ENCODE assay signal across 9 mouse cellular contexts in genomic region chr3:121539871-121540431, GRCm38 (mm10). TPM values are rescaled to one million over a fixed set of nuclear protein-coding genes. Genes with fewer than 3 reads are reported as not detected.
A peak's percentile ranks its signal among the peaks of the same experiment; 100 is the strongest.
DNase-seq lines count a peak whose midpoint lies in the region; ATAC-seq and TF ChIP-seq lines count a peak whose summit lies in the region.
"Had no signal": no experiment of that assay in that cellular context is flagged by ENCODE, and none has a peak within 500 bp of the region (broad histone marks: within the 10 kb centered on the region; RNA-seq: fewer than 3 reads in every experiment).

No protein-coding gene starts in this region.

- peaks cover 0 to under 1% of the 10 kb centered on the region in 2 experiments; a peak in 2 of 4 replicates for H3K4me1 ChIP-seq in CH12.LX (ENCODE audit: control insufficient read depth in 1 of 2, insufficient read depth in 2 of 2)
- H3K4me1 ChIP-seq in hindbrain, embryonic 11.5 days (replicated peaks; ENCODE audit: control insufficient read depth, insufficient read depth, low read length) = no peaks in the 10 kb centered on the region
- H3K4me1 ChIP-seq in limb, embryonic 13.5 days = peaks cover 13% of the 10 kb centered on the region
- peaks cover 5% of the 10 kb centered on the region; the same call in 1 of the 2 replicates for H3K4me1 ChIP-seq in neural tube, embryonic 15.5 days

- in situ Hi-C loops in CH12.LX (cut with MboI; ENCODE audit: low pct_ligation_motif_present, low pct_unique_long_range_greater_than_20kb, low sequenced_read_pairs) = loop anchor here (25.0 kb wide), 1 partner anchor 597 kb away; no protein-coding TSS in a partner anchor

- H3K27me3 ChIP-seq in CH12.LX (replicated peaks) = no peaks in the 10 kb centered on the region
- no peaks in the 10 kb centered on the region for H3K27me3 ChIP-seq in hindbrain, embryonic 11.5 days (ENCODE audit: control insufficient read depth, insufficient read depth, low read length)
- peaks cover 2% of the 10 kb centered on the region for H3K27me3 ChIP-seq in limb, embryonic 13.5 days
- H3K27me3 ChIP-seq in neural tube, embryonic 15.5 days (replicated peaks) = no peaks in the 10 kb centered on the region

- no peaks in the 10 kb centered on the region for H3K9me3 ChIP-seq in CH12.LX (replicated peaks; ENCODE audit: low read length)
- H3K9me3 ChIP-seq in hindbrain, embryonic 11.5 days (ENCODE audit: control insufficient read depth, low read length) = no peaks in the 10 kb centered on the region
- no peaks in the 10 kb centered on the region for H3K9me3 ChIP-seq in limb, embryonic 13.5 days
- H3K9me3 ChIP-seq in neural tube, embryonic 15.5 days (replicated peaks) = no peaks in the 10 kb centered on the region

- no peaks in the 10 kb centered on the region for H3K36me3 ChIP-seq in CH12.LX (replicated peaks in 1 of 2; ENCODE audit: control insufficient read depth in 1 of 2, insufficient read depth in 1 of 2, low read length in 1 of 2)
- no peaks in the 10 kb centered on the region for H3K36me3 ChIP-seq in hindbrain, embryonic 11.5 days (ENCODE audit: control insufficient read depth, insufficient read depth, low read length)
- no peaks in the 10 kb centered on the region for H3K36me3 ChIP-seq in limb, embryonic 13.5 days
- H3K36me3 ChIP-seq in neural tube, embryonic 15.5 days = no peaks in the 10 kb centered on the region

- no peak overlapping the region for H3K9ac ChIP-seq in CH12.LX (ENCODE audit: insufficient read depth, low read depth)
- no peak overlapping the region for H3K9ac ChIP-seq in hindbrain, embryonic 11.5 days (ENCODE audit: low read depth, low read length)
- H3K9ac ChIP-seq in limb, embryonic 13.5 days = no peak overlapping the region
- H3K9ac ChIP-seq in neural tube, embryonic 15.5 days (replicated peaks) = no peak overlapping the region

- peak; percentile 7 for DNase-seq in CH12.LX (ENCODE audit: extremely low read depth)
- DNase-seq in ZHBTc4 (ENCODE audit: low read depth, low spot score) = peak; percentile 85
- peak; percentile 47 for DNase-seq in hindbrain, embryonic 11.5 days (ENCODE audit: low spot score)
- no peak for DNase-seq in adrenal gland, postnatal 36 days
- no peak for DNase-seq in adrenal gland, postnatal 4 days (ENCODE audit: low spot score in 2 of 2)

- TF ChIP-seq EP300 in CH12.LX (IDR thresholded peaks at IDR 0.05; ENCODE audit: low read length) = no peak

- TF ChIP-seq RAD21 in CH12.LX (IDR thresholded peaks at IDR 0.05; ENCODE audit: low read depth, low read length) = peak; percentile 73

- no peaks in the 10 kb centered on the region for H3K79me2 ChIP-seq in CH12.LX (replicated peaks; ENCODE audit: control insufficient read depth, extremely low read depth, insufficient read depth, poor library complexity, severe bottlenecking)

- TF ChIP-seq CTCF in CH12.LX (conservative IDR thresholded peaks at IDR 0.05 in 1 of 2, IDR thresholded peaks at IDR 0.05 in 1 of 2; ENCODE audit: low read depth in 2 of 2, low read length in 2 of 2) = peak in 1 of 2 experiments; percentile 65; a peak in 2 of 4 replicates

- ATAC-seq in hindbrain, embryonic 11.5 days (ENCODE audit: low FRiP score) = peak; percentile 82
- ATAC-seq in limb, embryonic 13.5 days (ENCODE audit: low FRiP score, low read depth) = peak; percentile 45; the same call in 1 of the 2 replicates
- ATAC-seq in neural tube, embryonic 15.5 days (ENCODE audit: low FRiP score) = peak; percentile 59; the same call in 1 of the 2 replicates
- ATAC-seq in erythroblast, adult 5-6 weeks (replicated peaks; ENCODE audit: low FRiP score, poor library complexity, severe bottlenecking) = no peak

- dilution Hi-C loops in CH12.LX (cut with MboI; ENCODE audit: extremely low pct_ligation_motif_present, extremely low pct_unique_long_range_greater_than_20kb, low sequenced_read_pairs) = no loop called here

- no peak overlapping the region for H3K4me2 ChIP-seq in CH12.LX (ENCODE audit: insufficient read depth, low read depth, poor library complexity, severe bottlenecking)
- no peak overlapping the region for H3K4me2 ChIP-seq in hindbrain, embryonic 11.5 days (replicated peaks; ENCODE audit: low read depth, low read length)
- H3K4me2 ChIP-seq in limb, embryonic 13.5 days (replicated peaks) = no peak overlapping the region
- peak overlapping the region; percentile 24; the same call in 1 of the 2 replicates for H3K4me2 ChIP-seq in neural tube, embryonic 15.5 days

- TF ChIP-seq POLR2A in CH12.LX (IDR thresholded peaks at IDR 0.05; ENCODE audit: low read depth, low read length) = no peak

- H3K27ac ChIP-seq in CH12.LX (ENCODE audit: insufficient read depth, low read depth) = no peak overlapping the region
- H3K27ac ChIP-seq in hindbrain, embryonic 11.5 days (ENCODE audit: low read depth, low read length) = no peak overlapping the region
- H3K27ac ChIP-seq in limb, embryonic 13.5 days = no peak overlapping the region
- H3K27ac ChIP-seq in neural tube, embryonic 15.5 days (replicated peaks) = no peak overlapping the region

- 5% methylated on average over 8 of the region's 8 CpGs for WGBS in hindbrain, embryonic 11.5 days
- WGBS in limb, embryonic 13.5 days = 12% methylated on average over 8 of the region's 8 CpGs
- under 1% methylated on average over 8 of the region's 8 CpGs for WGBS in neural tube, embryonic 15.5 days

- no peak overlapping the region for H3K4me3 ChIP-seq in CH12.LX (replicated peaks in 1 of 3; ENCODE audit: low read depth in 2 of 3, low read length in 2 of 3, poor library complexity in 1 of 3)
- H3K4me3 ChIP-seq in hindbrain, embryonic 11.5 days (ENCODE audit: low read depth, low read length) = no peak overlapping the region
- H3K4me3 ChIP-seq in limb, embryonic 13.5 days = no peak overlapping the region
- no peak overlapping the region for H3K4me3 ChIP-seq in neural tube, embryonic 15.5 days (replicated peaks)
- H3K4me3 ChIP-seq: erythroblast, embryonic 14.5 days had no signal

TF ChIP-seq in CH12.LX, 34 proteins besides CTCF, POLR2A, EP300 and RAD21:
- TF ChIP-seq SMC3 (IDR thresholded peaks at IDR 0.05; ENCODE audit: low read depth, low read length) (peak; percentile 46), GABPA (IDR thresholded peaks at IDR 0.05; ENCODE audit: insufficient replicate concordance, low read depth, low read length) (no peak), MAFK (IDR thresholded peaks at IDR 0.05; ENCODE audit: insufficient replicate concordance, low read length) (no peak), BHLHE40 (IDR thresholded peaks at IDR 0.05; ENCODE audit: low read depth, low read length) (no peak), E2F4 (IDR thresholded peaks at IDR 0.05; ENCODE audit: insufficient replicate concordance, low read depth, low read length) (no peak), USF2 (conservative IDR thresholded peaks at IDR 0.05; ENCODE audit: low read depth, low read length) (no peak), ZNF384 (IDR thresholded peaks at IDR 0.05; ENCODE audit: low read depth, low read length) (no peak), USF1 (IDR thresholded peaks at IDR 0.05; ENCODE audit: low read depth, low read length) (no peak)

RNA-seq across cellular contexts. Expression of gene Slc44a3, which starts 7.7 kb away (rescaled TPM):
- not detected in 2 replicates for total RNA-seq in CH12.LX (2012; rRNA removed)
- total RNA-seq in CH12.LX (2014; rRNA removed) = not detected in 2 replicates
- polyA plus RNA-seq in CH12.LX (2012; ENCODE audit: insufficient read length, low read depth) = not detected in 2 replicates
- 0.86 and 1.6 TPM in 2 replicates for polyA plus RNA-seq in hindbrain, embryonic 11.5 days (2014; fragmentation: Nextera tagmentation; extraction: Ambion mirVana)
- 0.92 and 2.0 TPM in 2 replicates for polyA plus RNA-seq in limb, embryonic 13.5 days (2015; fragmentation: Nextera tagmentation; extraction: Ambion mirVana)
- polyA plus RNA-seq in neural tube, embryonic 15.5 days (2015; fragmentation: Nextera tagmentation; extraction: Ambion mirVana) = 1.2 and 2.9 TPM in 2 replicates
- not detected in 2 replicates for total RNA-seq in erythroblast, adult 5-6 weeks (2015; ENCODE audit: low replicate concordance)
- not detected in 2 replicates for total RNA-seq in erythroblast, adult 5-6 weeks (2017; ENCODE audit: low replicate concordance)
- total RNA-seq in adrenal gland, postnatal 36 days (2021) = 10 to 100 TPM; 18.4 to 26.2 TPM
- total RNA-seq in adrenal gland, postnatal 4 days (2021) = 10 to 100 TPM; 14.8 to 21.0 TPM
- polyA plus RNA-seq: erythroblast, embryonic 14.5 days had no signal

Comparison
In these comparisons a context has a peak if more than half of its experiments do, and no peak if none do; other contexts are left out.
1. DNase-seq: peak in CH12.LX (single experiment), ZHBTc4 (single experiment) and hindbrain, embryonic 11.5 days (single experiment); none in adrenal gland, postnatal 36 days (0 of 2) and adrenal gland, postnatal 4 days (0 of 2).
2. RNA of gene Slc44a3, which starts 7.7 kb away (total RNA-seq): 18.4 to 26.2 TPM in adrenal gland, postnatal 36 days and 14.8 to 21.0 TPM in adrenal gland, postnatal 4 days; not detected in CH12.LX and not detected in erythroblast, adult 5-6 weeks; every median in the first group is over 4 times any median in the second.